Mouse (Mus musculus): ENCODE data around the gene Aldh5a1. TPM values are rescaled to one million over a fixed set of nuclear protein-coding genes. Genes with fewer than 3 reads are reported as not detected.

Gene Aldh5a1
- polyA plus RNA-seq, 1 experiment from 2014 or later, result 8.1 TPM

DNA sequence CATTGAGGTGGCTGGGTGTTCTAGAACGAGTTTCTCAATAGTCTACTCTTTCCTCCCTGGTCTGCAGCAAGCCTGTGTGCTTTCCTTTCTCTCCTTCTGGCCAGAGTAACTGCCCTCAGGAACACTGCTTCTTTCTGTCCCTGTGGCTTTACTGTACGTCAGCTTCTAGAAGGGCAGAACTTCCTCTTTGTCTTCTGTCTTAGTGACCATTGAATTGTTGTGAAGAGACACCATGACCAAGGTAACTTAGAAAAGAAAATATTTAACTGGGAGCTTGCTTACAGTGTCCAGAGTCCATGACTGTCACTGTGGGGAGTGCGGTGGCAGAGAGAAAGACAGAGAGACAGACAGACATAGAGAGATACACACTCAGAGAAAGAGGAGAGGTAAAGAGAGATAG lies 22.6 kb upstream of the Aldh5a1 start:
- H3K27me3 ChIP-seq (replicated peaks; ENCODE audit: control insufficient read depth, insufficient read depth, low read length), result no peaks in the 10 kb centered on the region

DNA sequence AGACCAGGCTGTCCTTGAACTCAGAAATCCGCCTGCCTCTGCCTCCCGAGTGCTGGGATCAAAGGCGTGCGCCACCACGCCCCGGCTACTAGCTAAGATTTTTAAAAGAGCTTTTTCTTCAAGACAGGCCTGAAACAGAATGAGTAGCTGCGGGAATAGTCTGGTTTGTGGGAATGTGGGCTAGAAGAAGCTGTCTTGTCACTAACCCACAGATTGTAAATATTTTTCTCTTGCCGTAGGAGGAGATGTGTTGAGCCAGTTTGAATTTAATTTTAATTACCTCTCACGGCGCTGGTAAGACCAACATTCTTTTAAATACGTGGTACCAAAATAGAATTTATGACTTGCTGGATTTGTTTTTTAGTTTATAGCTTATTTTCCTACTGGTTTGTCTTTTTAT lies 21.2 kb upstream of the Aldh5a1 start:
- H3K9ac ChIP-seq (ENCODE audit: low read depth, low read length), result no peak overlapping the region
- no peak overlapping the region for H3K27ac ChIP-seq (ENCODE audit: low read length)
- no peaks in the 10 kb centered on the region for H3K4me1 ChIP-seq (ENCODE audit: control insufficient read depth, insufficient read depth, low read length)
- H3K9me3 ChIP-seq (ENCODE audit: control insufficient read depth, low read length), result no peaks in the 10 kb centered on the region
- no peaks in the 10 kb centered on the region for H3K27me3 ChIP-seq (replicated peaks; ENCODE audit: control insufficient read depth, insufficient read depth, low read length)
- WGBS, result 83% methylated on average over 11 of the region's 11 CpGs
- no peak for ATAC-seq
- no peak overlapping the region for H3K4me2 ChIP-seq (ENCODE audit: low read depth, low read length)
- no peaks in the 10 kb centered on the region for H3K36me3 ChIP-seq (ENCODE audit: control insufficient read depth, insufficient read depth, low read length)
- H3K4me3 ChIP-seq (ENCODE audit: low read length), result no peak overlapping the region

More for the DNA sequence above, 22.6 kb upstream of the Aldh5a1 start:
- Histone ChIP-seq H3K4me3 (ENCODE audit: low read length) (no peak overlapping the region), H3K9me3 (ENCODE audit: control insufficient read depth, low read length) (no peaks in the 10 kb centered on the region), H3K9ac (ENCODE audit: low read depth, low read length) (no peak overlapping the region), H3K4me2 (ENCODE audit: low read depth, low read length) (no peak overlapping the region), H3K4me1 (ENCODE audit: control insufficient read depth, insufficient read depth, low read length) (peaks cover under 1% of the 10 kb centered on the region; the same call in 1 of the 2 replicates), H3K27ac (ENCODE audit: low read length) (no peak overlapping the region), H3K36me3 (ENCODE audit: control insufficient read depth, insufficient read depth, low read length) (no peaks in the 10 kb centered on the region)
- WGBS, result 72% methylated on average over 3 of the region's 3 CpGs
- no peak for ATAC-seq

DNA sequence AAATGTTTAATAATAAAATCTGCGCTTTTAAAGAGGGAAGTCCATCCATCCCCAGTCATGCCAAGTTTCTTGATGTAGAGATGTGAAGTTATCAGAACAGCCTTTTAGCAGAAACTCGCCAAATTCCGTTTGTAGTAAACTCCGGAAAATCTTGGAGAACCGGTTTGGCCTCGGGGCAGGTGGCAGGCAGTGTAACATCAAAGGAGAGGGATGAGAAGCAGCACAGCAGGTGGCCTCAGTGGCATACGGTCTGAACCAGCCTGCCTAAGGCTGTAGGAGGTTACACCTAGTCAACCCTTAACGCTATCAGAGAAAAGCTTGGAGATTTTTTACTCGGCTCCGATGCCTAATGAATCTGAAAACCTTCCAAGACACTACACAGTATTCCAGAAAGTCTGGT lies 18.0 kb upstream of the Aldh5a1 start:
- no peak overlapping the region for H3K4me2 ChIP-seq (ENCODE audit: low read depth, low read length)
- 9% methylated on average over 10 of the region's 10 CpGs for WGBS

DNA sequence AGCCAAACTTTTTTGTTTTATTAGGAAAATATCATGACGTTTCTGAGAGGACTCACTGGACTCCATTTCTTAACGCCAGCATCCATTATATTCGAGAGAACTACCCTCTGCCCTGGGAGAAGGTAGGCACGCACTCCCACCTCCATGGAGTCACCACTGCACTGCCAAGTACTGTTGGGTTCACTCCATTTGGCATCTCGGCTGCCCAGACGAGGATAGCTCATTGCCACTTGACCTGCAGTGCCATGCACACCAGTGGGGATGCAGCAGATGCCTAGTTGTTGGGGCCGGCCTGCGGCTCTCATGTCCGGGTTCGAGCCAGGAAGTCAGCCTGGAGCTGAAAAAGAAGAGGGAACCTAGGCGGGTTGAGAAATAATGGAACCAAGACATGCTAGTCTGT lies 17.6 kb upstream of the Aldh5a1 start:
- Histone ChIP-seq H3K27me3 (replicated peaks; ENCODE audit: control insufficient read depth, insufficient read depth, low read length) (no peaks in the 10 kb centered on the region), H3K36me3 (ENCODE audit: control insufficient read depth, insufficient read depth, low read length) (no peaks in the 10 kb centered on the region), H3K4me2 (ENCODE audit: low read depth, low read length) (no peak overlapping the region), H3K27ac (ENCODE audit: low read length) (no peak overlapping the region), H3K9me3 (ENCODE audit: control insufficient read depth, low read length) (no peaks in the 10 kb centered on the region), H3K4me3 (ENCODE audit: low read length) (no peak overlapping the region), H3K4me1 (ENCODE audit: control insufficient read depth, insufficient read depth, low read length) (no peaks in the 10 kb centered on the region), H3K9ac (ENCODE audit: low read depth, low read length) (no peak overlapping the region)
- 44% methylated on average over 11 of the region's 11 CpGs for WGBS
- no peak for ATAC-seq

More for the DNA sequence above, 18.0 kb upstream of the Aldh5a1 start:
- ATAC-seq, result peak; percentile 94
- H3K4me3 ChIP-seq (ENCODE audit: low read length), result no peak overlapping the region
- H3K9me3 ChIP-seq (ENCODE audit: control insufficient read depth, low read length), result no peaks in the 10 kb centered on the region
- H3K36me3 ChIP-seq (ENCODE audit: control insufficient read depth, insufficient read depth, low read length), result no peaks in the 10 kb centered on the region
- H3K4me1 ChIP-seq (ENCODE audit: control insufficient read depth, insufficient read depth, low read length), result no peaks in the 10 kb centered on the region
- no peak overlapping the region for H3K27ac ChIP-seq (ENCODE audit: low read length)
- no peak overlapping the region for H3K9ac ChIP-seq (ENCODE audit: low read depth, low read length)
- H3K27me3 ChIP-seq (replicated peaks; ENCODE audit: control insufficient read depth, insufficient read depth, low read length), result no peaks in the 10 kb centered on the region

DNA sequence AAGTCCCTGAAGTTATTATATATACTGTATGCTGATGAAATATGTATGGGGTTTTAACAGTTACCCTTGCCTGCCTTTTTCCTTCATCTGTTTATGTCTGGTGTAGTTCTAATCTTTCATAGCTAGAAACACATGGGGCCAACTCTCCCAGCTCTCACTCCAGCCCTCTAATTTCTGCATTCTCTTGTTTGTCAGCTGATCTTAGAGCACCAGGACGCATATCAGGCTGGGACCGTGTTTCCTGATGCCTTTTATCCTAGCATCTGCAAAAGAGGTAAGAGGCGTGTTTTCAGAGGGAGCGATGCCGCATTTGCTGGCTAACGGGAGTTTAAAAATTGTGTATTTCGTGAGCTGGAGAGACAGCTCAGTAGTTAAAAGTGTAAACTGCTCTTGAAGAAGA lies 15.2 kb upstream of the Aldh5a1 start:
- H3K36me3 ChIP-seq (ENCODE audit: control insufficient read depth, insufficient read depth, low read length), result no peaks in the 10 kb centered on the region
- 76% methylated on average over 7 of the region's 7 CpGs for WGBS
- no peak for ATAC-seq

DNA sequence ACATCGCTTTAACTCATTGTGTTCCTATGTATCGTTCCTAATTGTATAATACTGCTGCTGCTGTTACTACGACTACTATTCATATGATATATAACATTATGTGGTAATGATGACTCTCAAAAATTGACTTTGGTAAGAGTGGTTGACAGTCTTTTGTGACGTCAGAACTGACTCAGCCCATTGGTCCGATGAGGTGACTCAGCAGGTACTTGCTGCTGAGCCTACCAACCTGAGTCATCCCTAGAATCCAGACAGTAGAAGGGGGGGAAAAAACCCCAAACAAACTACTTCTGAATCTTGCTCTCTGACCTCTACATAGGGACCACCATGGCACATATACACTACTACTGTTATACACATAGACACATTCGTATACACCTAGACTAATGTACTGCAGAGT lies 11.4 kb upstream of the Aldh5a1 start:
- H3K4me3 ChIP-seq (ENCODE audit: low read length), result no peak overlapping the region
- H3K36me3 ChIP-seq (ENCODE audit: control insufficient read depth, insufficient read depth, low read length), result no peaks in the 10 kb centered on the region
- 87% methylated on average over 6 of the region's 6 CpGs for WGBS
- H3K4me1 ChIP-seq (ENCODE audit: control insufficient read depth, insufficient read depth, low read length), result no peaks in the 10 kb centered on the region
- H3K9me3 ChIP-seq (ENCODE audit: control insufficient read depth, low read length), result no peaks in the 10 kb centered on the region
- no peaks in the 10 kb centered on the region for H3K27me3 ChIP-seq (replicated peaks; ENCODE audit: control insufficient read depth, insufficient read depth, low read length)
- no peak for ATAC-seq
- H3K9ac ChIP-seq (ENCODE audit: low read depth, low read length), result no peak overlapping the region
- H3K27ac ChIP-seq (ENCODE audit: low read length), result no peak overlapping the region
- no peak overlapping the region for H3K4me2 ChIP-seq (ENCODE audit: low read depth, low read length)

More for the DNA sequence above, 15.2 kb upstream of the Aldh5a1 start:
- H3K27me3 ChIP-seq (replicated peaks; ENCODE audit: control insufficient read depth, insufficient read depth, low read length), result no peaks in the 10 kb centered on the region
- H3K4me2 ChIP-seq (ENCODE audit: low read depth, low read length), result no peak overlapping the region
- H3K9me3 ChIP-seq (ENCODE audit: control insufficient read depth, low read length), result no peaks in the 10 kb centered on the region
- no peak overlapping the region for H3K27ac ChIP-seq (ENCODE audit: low read length)
- no peak overlapping the region for H3K9ac ChIP-seq (ENCODE audit: low read depth, low read length)
- no peak overlapping the region for H3K4me3 ChIP-seq (ENCODE audit: low read length)
- H3K4me1 ChIP-seq (ENCODE audit: control insufficient read depth, insufficient read depth, low read length), result no peaks in the 10 kb centered on the region

DNA sequence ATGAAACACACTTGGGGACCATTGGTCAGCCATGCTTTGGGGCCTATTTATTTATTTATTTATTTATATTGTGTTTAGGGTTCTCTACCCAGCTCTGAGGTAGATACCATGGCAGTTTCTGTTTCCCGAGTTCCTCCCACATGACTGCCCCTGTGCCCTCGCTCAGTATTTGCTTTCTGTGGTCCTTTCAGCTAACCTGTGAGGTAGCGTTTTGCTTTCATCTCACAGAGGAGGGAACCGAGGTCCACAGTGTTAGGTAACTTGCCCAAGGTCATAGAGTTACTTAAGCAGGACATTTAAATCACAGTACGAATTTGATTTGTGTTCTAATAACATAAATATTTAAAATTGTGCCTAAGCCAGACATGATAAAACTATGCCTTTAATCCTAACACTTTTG lies 9.7 kb upstream of the Aldh5a1 start:
- Histone ChIP-seq H3K36me3 (ENCODE audit: control insufficient read depth, insufficient read depth, low read length) (no peaks in the 10 kb centered on the region), H3K9me3 (ENCODE audit: control insufficient read depth, low read length) (no peaks in the 10 kb centered on the region), H3K4me3 (ENCODE audit: low read length) (no peak overlapping the region), H3K4me1 (ENCODE audit: control insufficient read depth, insufficient read depth, low read length) (no peaks in the 10 kb centered on the region), H3K27ac (ENCODE audit: low read length) (no peak overlapping the region), H3K4me2 (ENCODE audit: low read depth, low read length) (no peak overlapping the region), H3K9ac (ENCODE audit: low read depth, low read length) (no peak overlapping the region), H3K27me3 (replicated peaks; ENCODE audit: control insufficient read depth, insufficient read depth, low read length) (no peaks in the 10 kb centered on the region)
- WGBS, result 70% methylated on average over 5 of the region's 5 CpGs
- no peak for ATAC-seq

DNA sequence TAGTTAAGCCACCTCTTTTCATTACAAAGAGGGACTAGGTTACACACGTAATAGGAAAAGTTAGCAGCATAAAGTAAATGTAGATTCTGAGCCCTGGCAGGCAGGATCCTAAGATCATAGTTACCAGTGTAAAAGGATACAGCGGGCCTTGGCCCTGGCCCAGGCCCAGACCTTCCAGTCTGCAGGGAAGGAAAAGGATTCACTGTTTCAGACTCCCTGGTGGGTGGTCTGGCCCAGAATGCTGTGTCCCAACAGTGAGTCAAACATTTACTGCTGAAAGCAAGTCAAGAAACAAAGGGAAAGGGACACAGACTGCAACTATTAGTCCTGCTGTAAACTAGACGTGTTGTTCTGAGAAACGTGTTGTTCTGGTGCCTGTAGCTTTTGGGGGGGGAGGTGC lies 8.1 kb upstream of the Aldh5a1 start:
- Histone ChIP-seq H3K9me3 (ENCODE audit: control insufficient read depth, low read length) (no peaks in the 10 kb centered on the region), H3K4me3 (ENCODE audit: low read length) (no peak overlapping the region), H3K4me1 (ENCODE audit: control insufficient read depth, insufficient read depth, low read length) (no peaks in the 10 kb centered on the region), H3K36me3 (ENCODE audit: control insufficient read depth, insufficient read depth, low read length) (no peaks in the 10 kb centered on the region), H3K27me3 (replicated peaks; ENCODE audit: control insufficient read depth, insufficient read depth, low read length) (no peaks in the 10 kb centered on the region), H3K9ac (ENCODE audit: low read depth, low read length) (no peak overlapping the region), H3K27ac (ENCODE audit: low read length) (no peak overlapping the region), H3K4me2 (ENCODE audit: low read depth, low read length) (no peak overlapping the region)
- peak; percentile 56; the same call in 1 of the 2 replicates for ATAC-seq
- whole genome bisulfite sequencing, result 22% methylated on average over 4 of the region's 4 CpGs

DNA sequence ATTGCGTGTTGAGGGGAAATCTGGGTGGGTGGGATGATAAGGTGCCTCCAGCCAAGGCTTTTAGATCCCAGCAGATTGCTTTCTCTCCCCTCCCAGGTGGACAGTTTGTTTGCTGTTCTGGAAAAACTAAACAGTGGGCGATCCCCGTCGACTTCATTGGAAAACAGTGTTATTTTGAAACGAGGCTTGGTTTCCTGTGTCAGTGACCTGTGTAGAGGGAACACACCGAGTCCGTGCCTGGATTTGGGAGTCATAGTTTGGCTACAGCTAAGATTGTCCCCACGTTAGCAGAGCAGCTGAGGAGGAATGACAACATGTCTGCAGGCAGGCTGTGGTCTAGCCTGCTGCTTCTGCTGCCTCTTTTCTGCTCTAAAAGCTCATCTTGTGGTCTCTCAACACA lies 5.8 kb upstream of the Aldh5a1 start:
- WGBS, result 55% methylated on average over 8 of the region's 8 CpGs
- no peak for ATAC-seq

DNA sequence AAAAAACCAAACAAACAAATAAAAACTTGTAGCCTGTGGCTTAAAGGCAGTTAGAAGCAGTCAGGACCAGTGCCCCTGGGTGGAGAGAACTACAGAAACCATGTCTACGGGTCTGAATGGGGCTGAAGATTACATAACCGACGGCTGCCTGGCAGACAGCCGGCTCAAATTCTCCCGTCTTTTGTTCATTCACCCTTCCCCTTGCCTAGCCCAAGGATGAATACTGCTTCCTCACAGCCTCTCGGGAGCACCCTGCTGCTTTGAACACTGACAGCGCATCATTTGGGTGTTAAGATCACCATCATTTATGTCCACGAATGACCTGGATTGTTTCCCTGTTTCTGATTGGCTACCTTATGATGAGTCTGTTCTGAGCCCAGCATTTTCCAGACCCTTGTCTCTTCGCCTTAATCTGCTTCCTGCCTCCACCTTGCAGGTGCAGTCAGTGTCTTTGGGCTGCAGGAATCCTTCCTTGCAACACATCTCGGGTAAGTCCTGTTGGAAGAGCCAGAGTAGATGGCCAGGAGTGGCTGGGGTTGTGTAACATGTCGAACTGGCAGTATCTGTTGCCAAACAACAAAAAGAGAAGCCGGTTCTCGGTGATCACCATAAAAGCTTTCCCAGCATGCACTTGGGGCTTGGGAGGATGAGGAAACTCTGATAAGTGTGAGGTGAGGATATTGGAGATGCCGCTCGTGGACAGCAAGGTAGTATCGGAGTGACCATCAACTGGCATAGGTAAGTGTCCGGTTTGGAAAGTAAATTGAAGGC lies 5.2 kb upstream of the Aldh5a1 start, which contains the start of gene Gpld1:
Gpld1 (plus strand) TSS at position 641 of the 771 bp plus-strand sequence.
- H3K36me3 ChIP-seq (ENCODE audit: control insufficient read depth, insufficient read depth, low read length), result no peaks in the 10 kb centered on the region
- 60% methylated on average over 17 of the region's 17 CpGs for WGBS
- H3K27me3 ChIP-seq (replicated peaks; ENCODE audit: control insufficient read depth, insufficient read depth, low read length), result no peaks in the 10 kb centered on the region
- 0 out of 2 replicates have a peak, but pooled peaks cover 4% of the 10 kb centered on the region for H3K4me1 ChIP-seq (ENCODE audit: control insufficient read depth, insufficient read depth, low read length)
- no peak for ATAC-seq
- H3K4me2 ChIP-seq (ENCODE audit: low read depth, low read length), result no peak within 1 kb of the TSS
- H3K9me3 ChIP-seq (ENCODE audit: control insufficient read depth, low read length), result no peaks in the 10 kb centered on the region
- H3K4me3 ChIP-seq (ENCODE audit: low read length), result no peak within 1 kb of the TSS
- H3K27ac ChIP-seq (ENCODE audit: low read length), result no peak within 1 kb of the TSS
- H3K9ac ChIP-seq (ENCODE audit: low read depth, low read length), result no peak within 1 kb of the TSS

More for the DNA sequence above, 5.8 kb upstream of the Aldh5a1 start:
- H3K36me3 ChIP-seq (ENCODE audit: control insufficient read depth, insufficient read depth, low read length), result no peaks in the 10 kb centered on the region
- H3K4me1 ChIP-seq (ENCODE audit: control insufficient read depth, insufficient read depth, low read length), result 0 out of 2 replicates have a peak, but pooled peaks cover under 1% of the 10 kb centered on the region
- H3K9me3 ChIP-seq (ENCODE audit: control insufficient read depth, low read length), result no peaks in the 10 kb centered on the region
- no peak overlapping the region for H3K9ac ChIP-seq (ENCODE audit: low read depth, low read length)
- H3K4me3 ChIP-seq (ENCODE audit: low read length), result no peak overlapping the region
- H3K4me2 ChIP-seq (ENCODE audit: low read depth, low read length), result no peak overlapping the region
- H3K27me3 ChIP-seq (replicated peaks; ENCODE audit: control insufficient read depth, insufficient read depth, low read length), result no peaks in the 10 kb centered on the region
- H3K27ac ChIP-seq (ENCODE audit: low read length), result no peak overlapping the region
